Mouse (Mus musculus) retina, embryonic 14.5 days (tissue): ENCODE results near the gene Wnt8b.

Experiments used
- DNase-seq: peaks from one replicate; pipeline ENCODE4 v3.0.0-alpha.2; 2015; ENCODE audit warnings: low spot score

The Wnt8b gene

GRCm38 (mm10) chr19:44512601-44513000 is 19.3 kb downstream of the Wnt8b start:
- DNase-seq, result no peak

DNA sequence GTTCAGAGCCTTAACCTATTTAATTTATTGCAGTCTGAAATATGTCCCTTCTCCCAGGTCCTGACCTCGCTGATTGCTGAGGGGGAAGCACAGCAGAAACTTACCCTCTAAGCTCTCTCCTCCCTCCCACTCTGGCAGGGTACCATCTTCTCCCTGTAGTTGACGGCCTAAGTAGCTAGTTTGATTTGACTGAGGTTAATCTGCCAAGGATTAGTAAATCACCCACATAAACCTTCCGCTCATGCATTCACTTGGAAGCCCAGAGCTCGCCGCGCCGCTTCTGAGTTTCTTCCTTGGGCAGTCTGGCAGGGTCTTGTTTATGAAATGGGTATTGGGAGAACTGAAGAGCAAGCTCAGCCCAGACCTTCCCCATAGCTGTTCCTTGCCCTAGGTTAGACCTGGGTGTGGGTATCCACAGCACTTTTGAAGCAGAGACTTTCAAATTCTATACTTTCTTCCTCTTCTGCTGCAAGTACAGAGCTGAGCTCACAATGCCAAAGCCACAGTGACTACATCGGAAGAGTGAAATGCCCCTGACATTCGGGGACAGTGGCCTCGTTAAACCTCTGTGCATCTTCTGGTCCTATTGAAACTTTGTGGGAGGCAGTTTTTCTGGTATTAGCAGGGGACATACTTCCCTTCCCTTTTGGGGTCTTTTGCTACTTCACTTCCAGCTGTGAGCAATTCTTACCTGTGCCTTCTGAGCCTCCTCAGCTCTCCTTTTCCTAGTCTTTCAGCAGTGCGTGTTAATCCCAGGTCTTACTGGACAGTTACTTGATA is 20.0 kb downstream of the Wnt8b start:
- peak; percentile 49 for DNase-seq

DNA sequence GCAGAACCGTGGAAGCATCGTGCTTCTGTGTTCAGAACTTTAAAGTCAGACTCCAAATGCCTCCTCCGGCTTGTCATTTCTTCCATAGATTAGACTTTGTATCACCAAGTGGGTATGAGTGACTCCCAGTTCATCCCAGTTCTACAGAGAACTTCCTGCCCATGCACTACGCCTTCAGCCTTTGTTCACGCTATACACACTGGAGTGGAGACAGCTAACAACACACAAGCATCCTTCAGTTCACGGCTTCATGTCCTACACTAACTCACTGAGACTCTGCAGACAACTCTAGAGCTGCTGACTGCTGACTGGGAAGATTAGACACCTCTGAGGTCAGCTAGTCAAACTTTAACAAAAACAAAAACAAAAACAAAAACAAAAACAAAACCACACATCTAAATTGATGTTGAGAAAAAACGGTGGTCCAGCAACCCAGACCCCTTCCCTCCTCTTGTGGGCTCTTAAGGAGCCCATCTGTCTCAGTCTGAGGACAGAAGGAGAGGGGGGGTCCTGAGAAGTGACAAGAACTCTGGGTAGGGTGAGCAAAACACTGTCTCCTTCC is 20.7 kb downstream of the Wnt8b start:
- DNase-seq, result no peak

DNA sequence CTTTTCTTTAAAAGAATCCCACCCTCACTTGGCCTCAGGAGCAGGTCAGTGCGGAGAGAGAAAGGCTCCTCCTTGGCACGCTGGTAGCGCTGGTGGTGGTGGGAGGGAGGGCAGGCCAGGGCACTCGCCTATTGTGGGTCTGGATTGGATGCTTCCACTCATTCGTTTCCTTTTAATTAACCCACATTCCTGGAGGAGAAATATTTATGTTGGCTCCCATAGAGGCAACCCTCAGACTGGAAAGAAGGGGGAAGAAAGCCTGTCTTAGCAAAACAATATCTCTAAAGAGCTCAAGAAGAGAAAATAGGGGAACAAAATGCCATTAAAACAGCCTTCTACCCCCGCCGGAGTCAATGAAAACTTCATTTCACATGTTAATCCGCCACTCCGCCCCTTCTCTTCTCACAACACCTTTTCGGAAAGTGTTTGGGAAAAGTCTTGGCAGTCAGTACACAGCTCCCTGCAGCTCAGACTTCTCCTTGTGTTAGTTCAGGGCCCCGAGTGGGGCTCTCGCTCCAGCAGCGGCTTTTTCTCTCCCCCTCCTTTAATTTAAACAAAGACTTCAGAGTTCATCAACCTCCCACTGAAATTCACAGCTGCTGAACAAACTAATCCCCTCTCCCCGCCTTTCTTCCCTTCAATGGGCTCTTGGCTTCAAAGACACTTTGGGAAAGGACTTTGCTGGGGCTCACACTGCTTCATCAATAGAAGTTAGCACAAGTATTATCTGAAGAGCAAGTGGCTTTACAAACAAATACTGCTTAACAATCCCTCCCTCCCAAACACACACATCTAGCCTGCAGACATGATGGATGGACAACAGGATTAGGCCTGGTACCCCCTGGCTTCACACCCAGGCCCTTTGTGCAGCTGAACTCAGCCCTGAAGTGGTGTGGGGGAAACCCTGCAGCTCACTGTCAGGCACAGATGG is 21.5 kb downstream of the Wnt8b start:
- peak; percentile 62 for DNase-seq

- DNase-seq, result no peak
Measured at GRCm38 (mm10) chr19:44515769-44516168, 22.5 kb downstream of the Wnt8b start.

DNA sequence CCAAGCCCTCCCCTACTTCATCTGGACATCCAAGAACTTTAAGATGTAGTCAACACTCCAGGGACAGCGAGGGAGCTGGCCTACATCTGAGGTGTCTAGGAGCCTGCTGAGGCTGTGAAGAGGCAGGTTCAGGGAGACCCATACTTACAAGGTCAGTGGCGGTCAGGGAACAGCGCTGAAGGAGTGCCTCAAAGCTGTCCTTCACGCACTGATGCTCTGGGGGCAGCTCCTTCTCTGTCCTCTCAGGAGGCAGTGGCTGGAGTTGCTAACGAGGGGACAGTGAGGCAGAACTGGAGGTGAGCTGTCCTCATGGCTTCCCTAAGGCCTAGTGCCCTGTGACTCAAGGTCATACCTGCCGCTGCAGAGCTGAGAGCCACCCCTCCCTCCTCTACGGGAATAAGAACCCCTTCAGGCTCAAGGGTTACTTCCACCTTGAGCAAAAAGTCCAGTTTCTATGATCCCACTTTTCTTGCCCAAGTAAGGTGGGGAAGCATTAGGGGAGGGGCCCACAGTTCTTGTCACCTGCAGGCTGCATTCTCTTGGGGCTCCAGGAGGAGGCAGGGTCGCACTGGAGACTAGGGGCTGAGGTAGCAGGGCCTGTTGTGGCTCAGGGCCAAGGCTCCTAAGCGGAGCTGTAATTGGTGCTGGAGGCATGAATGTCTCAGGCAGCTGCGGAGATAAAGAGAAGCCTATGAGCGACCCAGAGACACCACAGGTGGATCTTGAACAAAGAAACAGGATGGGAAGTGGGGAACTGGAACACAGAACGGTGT is 24.9 kb downstream of the Wnt8b start:
- peak; percentile 52 for DNase-seq

GRCm38 (mm10) chr19:44519152-44519551 is 25.9 kb downstream of the Wnt8b start:
- DNase-seq, result peak; percentile 63

GRCm38 (mm10) chr19:44525551-44526205 is 32.4 kb downstream of the Wnt8b start:
- DNase-seq, result no peak

GRCm38 (mm10) chr19:44530018-44530417 is 36.7 kb downstream of the Wnt8b start:
- DNase-seq, result no peak

- peak; percentile 72 for DNase-seq
Measured at GRCm38 (mm10) chr19:44535376-44535775, 42.1 kb downstream of the Wnt8b start.

DNA sequence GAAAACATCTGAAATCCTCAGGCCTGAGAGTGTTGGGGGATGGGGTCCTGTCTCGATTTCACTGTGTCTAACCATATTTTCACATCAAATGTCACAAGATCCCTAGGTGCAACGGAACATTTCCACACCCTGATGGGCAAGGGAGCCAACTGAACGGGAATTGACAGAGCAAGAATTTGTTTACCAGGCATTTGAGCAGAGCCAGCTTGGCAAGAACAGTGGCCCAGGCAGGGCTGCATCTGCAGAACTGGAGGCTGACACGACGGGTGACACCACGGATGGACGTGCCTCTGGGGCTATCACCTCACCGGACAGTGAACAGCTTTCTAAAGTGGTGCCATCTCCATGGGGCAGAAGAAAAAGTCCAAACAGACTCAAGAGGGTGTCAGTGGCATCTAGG is 44.1 kb downstream of the Wnt8b start:
- no peak for DNase-seq

DNA sequence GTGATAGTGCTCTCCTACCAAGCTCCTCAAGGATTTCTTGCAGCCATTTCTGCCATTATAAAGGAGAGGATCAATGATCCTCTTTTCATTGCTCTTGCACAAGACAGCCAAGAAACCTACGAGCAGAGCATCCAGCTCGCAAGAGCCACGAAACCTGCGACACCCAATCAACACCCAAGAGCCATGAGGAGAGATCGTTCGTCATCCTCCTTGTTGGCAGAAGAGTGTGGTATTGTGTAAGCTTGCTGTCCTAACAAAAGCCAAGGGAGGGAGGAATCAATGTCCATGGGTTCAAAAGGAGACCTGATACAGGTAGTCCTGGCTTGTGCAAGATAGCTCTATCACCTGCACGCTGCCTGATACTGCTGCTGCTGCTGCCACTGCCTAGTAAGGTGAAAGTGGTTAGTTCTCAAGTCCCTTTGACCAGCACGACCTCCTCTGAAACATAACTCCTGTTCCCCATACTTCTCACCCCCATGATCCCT is 49.5 kb downstream of the Wnt8b start:
- DNase-seq, result no peak

- DNase-seq, result no peak
Measured at GRCm38 (mm10) chr19:44544372-44544771, 51.1 kb downstream of the Wnt8b start.

DNA sequence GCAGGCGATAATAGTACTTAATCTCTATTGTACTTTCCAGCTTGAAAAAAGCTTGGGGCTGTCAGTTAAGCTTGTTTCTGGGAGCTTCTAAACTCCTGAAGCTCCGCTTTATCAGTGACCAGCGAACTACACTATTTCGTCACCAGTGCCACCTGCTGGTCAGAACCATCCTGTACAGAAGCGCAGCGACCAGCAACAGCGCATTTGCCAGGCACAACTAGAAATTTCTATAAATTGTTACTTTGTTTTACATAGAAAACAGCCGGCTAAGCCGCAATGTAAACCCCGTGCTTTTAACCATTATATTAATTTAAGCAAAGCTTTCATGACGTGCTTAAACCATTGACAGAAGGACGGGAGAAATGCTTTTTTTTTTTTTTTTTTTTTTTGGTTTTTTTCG is 51.5 kb downstream of the Wnt8b start:
- DNase-seq, result peak; percentile 95

DNA sequence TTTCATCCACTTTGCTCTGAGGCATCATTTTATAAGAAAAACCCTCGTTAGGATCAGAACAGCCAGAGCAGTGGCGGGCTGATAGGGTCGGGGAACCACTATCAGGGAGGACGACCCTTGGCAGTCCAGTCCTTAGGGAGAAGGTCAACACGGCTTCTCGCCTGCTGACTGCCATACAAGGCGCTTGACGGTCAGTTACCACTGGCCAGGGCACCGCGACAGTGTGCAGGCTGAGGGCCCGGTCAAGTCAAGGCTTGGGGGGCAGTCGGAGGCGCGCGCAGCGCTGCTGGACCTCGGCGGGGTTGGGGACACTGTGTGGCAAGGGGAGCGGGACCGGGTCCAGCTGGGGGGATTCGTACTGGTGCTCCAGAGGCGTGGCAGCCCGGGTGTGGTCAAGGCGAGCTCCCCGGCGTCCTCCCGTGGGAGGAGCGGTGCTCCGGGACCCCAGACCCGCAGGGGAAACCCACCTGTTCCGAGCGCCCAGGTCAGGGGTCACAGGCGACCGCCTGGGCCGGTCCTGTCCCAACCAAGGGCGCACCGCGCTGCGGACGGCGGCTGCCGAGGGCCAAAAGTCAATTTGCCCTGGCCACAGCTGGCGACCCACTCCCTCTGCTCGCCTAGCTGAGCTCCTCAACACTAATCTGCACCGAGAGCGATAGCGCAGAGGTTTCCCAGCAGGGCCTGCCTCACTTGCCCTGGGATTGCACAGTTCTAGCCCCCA is 52.2 kb downstream of the Wnt8b start, which contains the start of gene Sec31b:
TSS of gene Sec31b (minus strand) at position 544 of the 721 bp plus-strand sequence.
- peak; percentile 58 for DNase-seq

GRCm38 (mm10) chr19:44552731-44553130 is 59.5 kb downstream of the Wnt8b start, which contains the start of gene Gm20538:
TSS of gene Gm20538 (minus strand) at chr19:44552831.
- DNase-seq, result no peak

DNA sequence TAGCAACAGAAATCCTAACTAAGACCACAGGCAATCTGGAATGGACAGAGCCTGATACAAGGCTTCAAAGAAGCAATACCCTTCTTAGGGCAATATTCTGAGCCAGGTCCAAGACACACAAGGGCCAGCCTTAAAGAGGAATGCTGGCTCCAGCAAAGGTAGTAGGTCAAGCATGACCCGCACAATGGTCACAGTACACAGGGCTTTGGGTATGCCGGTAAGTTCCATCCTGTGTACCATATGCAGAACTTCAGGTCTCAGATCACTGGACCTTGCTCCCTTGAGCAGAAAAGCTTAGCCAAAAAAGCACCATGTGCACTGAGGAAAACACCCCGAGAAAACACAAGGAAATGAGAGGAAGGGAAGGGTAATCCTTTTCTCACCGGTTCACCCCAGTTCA is 60.0 kb downstream of the Wnt8b start:
- DNase-seq, result no peak

DNA sequence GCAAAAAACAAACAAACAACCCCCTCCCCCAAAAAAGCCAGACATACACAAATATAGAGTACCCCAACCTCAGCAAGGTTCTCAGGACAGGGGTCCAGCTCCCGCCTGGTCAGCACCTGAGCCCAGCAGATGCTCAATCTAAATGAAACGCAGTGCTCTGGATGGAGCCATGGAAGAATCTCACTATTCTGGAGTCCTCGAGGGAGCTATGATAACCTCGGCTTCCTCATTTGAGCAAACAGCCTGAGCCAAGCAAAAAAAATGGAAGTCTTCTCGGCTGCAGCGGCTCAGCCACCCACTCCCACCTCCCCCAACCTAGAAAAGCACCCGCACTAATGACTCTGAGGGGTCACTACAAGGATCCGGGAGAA is 61.2 kb downstream of the Wnt8b start:
- no peak for DNase-seq

DNA sequence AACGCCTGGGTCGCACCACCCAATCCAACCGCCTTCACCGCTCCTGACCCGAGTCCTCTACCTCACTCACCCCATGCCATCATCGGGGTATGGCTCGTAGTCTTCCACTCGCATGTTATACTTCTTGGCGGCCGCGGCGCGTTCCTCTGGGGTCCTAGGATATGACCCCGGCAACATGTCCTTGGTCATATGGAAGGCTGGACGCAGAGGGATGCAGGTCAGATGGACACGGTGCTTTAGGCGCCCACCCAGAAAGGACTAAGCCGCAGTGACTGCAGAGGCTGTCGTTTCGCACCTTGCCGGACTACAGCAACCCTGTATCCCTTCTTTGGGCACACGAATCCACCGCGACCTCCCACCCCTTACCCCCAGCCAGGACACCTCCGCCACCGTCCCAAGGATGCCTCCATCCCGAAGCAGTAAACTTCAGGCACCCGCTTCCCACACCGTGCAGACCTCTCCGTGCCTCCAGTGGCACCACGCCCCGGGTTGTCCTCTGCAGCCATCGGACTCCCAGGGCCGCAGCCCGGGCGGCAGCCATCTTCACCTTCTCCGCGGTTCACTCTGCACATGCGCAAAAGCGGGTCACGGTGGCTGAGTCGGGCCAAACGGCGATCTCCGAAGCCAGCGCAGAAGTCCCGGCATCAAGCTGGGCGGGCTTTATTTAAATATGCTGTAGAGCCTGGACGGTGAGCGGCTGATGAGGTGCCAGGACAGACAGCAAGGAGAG is 61.8 kb downstream of the Wnt8b start, which contains the start of gene Ndufb8:
TSS of gene Ndufb8 (minus strand) at position 580 of the 730 bp plus-strand sequence.
- DNase-seq, result peak; percentile 94
